Mouse (Mus musculus): ENCODE measurements around the gene Klhl36.

GRCm38 (mm10) chr8:119819316-119819715 is 42.8 kb upstream of the Klhl36 start:
- TF ChIP-seq CTCF (IDR thresholded peaks at IDR 0.05) = no peak
- TF ChIP-seq EP300 (IDR thresholded peaks at IDR 0.05) = no peak

Measured in lung, postnatal 0 days (tissue).